Mouse (Mus musculus): ENCODE measurements around the gene Immp2l. TPM values are rescaled to one million over a fixed set of nuclear protein-coding genes. Genes with fewer than 3 reads are reported as not detected.

Gene Immp2l
- total and polyA plus RNA-seq, 3 experiments = 0.50 to 31.4 (median 7.9) TPM

- DNase-seq (ENCODE audit: low spot score) = no peak
- no peak overlapping the region for H3K4me3 ChIP-seq (ENCODE audit: low read depth, low read length)
- no peaks in the 10 kb centered on the region for H3K27me3 ChIP-seq (ENCODE audit: insufficient read depth, low read length)
- no peaks in the 10 kb centered on the region for H3K4me1 ChIP-seq (ENCODE audit: insufficient read depth, low read depth, low read length)
- peaks cover 3% of the 10 kb centered on the region for H3K36me3 ChIP-seq (replicated peaks)
- H3K9me3 ChIP-seq (replicated peaks) = 0 out of 2 replicates have a peak, but pooled peaks cover 7% of the 10 kb centered on the region
- ATAC-seq (ENCODE audit: extremely low read depth, insufficient number of reproducible peaks, low FRiP score, poor library complexity, severe bottlenecking) = no peak
- TF ChIP-seq TAL1 (conservative IDR thresholded peaks at IDR 0.05; ENCODE audit: low read depth, low read length) = no peak
- TF ChIP-seq POLR2AphosphoS5 (IDR thresholded peaks at IDR 0.05; ENCODE audit: insufficient replicate concordance, low read depth, low read length) = no peak
- TF ChIP-seq CTCF (IDR thresholded peaks at IDR 0.05; ENCODE audit: low read depth, low read length) = no peak
- TF ChIP-seq GATA1 (IDR thresholded peaks at IDR 0.05; ENCODE audit: borderline replicate concordance, low read length) = no peak
- no peak for TF ChIP-seq GATA2 (IDR thresholded peaks at IDR 0.05; ENCODE audit: borderline replicate concordance, low read depth, low read length)
These were observed 39.4 kb downstream of the Immp2l start for GRCm38 (mm10) chr12:41063281-41063680.

GRCm38 (mm10) chr12:41081843-41082242, 58.0 kb downstream of the Immp2l start:
- Histone ChIP-seq H3K36me3 (replicated peaks) (no peaks in the 10 kb centered on the region), H3K9me3 (replicated peaks) (no peaks in the 10 kb centered on the region), H3K4me3 (ENCODE audit: low read depth, low read length) (no peak overlapping the region), H3K27me3 (ENCODE audit: insufficient read depth, low read length) (no peaks in the 10 kb centered on the region), H3K4me1 (ENCODE audit: insufficient read depth, low read depth, low read length) (no peaks in the 10 kb centered on the region)
- TF ChIP-seq POLR2AphosphoS5 (IDR thresholded peaks at IDR 0.05; ENCODE audit: insufficient replicate concordance, low read depth, low read length) (no peak), TAL1 (conservative IDR thresholded peaks at IDR 0.05; ENCODE audit: low read depth, low read length) (no peak), GATA1 (IDR thresholded peaks at IDR 0.05; ENCODE audit: borderline replicate concordance, low read length) (no peak), GATA2 (IDR thresholded peaks at IDR 0.05; ENCODE audit: borderline replicate concordance, low read depth, low read length) (no peak)
- no peak for DNase-seq (ENCODE audit: low spot score)
- no peak for ATAC-seq (ENCODE audit: extremely low read depth, insufficient number of reproducible peaks, low FRiP score, poor library complexity, severe bottlenecking)

GRCm38 (mm10) chr12:41084370-41085089, 60.6 kb downstream of the Immp2l start:
- H3K4me3 ChIP-seq (ENCODE audit: low read depth, low read length) = no peak overlapping the region
- H3K36me3 ChIP-seq (replicated peaks) = no peaks in the 10 kb centered on the region
- DNase-seq (ENCODE audit: low spot score) (no peak), ATAC-seq (ENCODE audit: extremely low read depth, insufficient number of reproducible peaks, low FRiP score, poor library complexity, severe bottlenecking) (no peak)
- H3K4me1 ChIP-seq (ENCODE audit: insufficient read depth, low read depth, low read length) = no peaks in the 10 kb centered on the region
- no peaks in the 10 kb centered on the region for H3K9me3 ChIP-seq (replicated peaks)
- TF ChIP-seq GATA2 (IDR thresholded peaks at IDR 0.05; ENCODE audit: borderline replicate concordance, low read depth, low read length) (no peak), POLR2AphosphoS5 (IDR thresholded peaks at IDR 0.05; ENCODE audit: insufficient replicate concordance, low read depth, low read length) (no peak), TAL1 (conservative IDR thresholded peaks at IDR 0.05; ENCODE audit: low read depth, low read length) (no peak), GATA1 (IDR thresholded peaks at IDR 0.05; ENCODE audit: borderline replicate concordance, low read length) (no peak)
- H3K27me3 ChIP-seq (ENCODE audit: insufficient read depth, low read length) = no peaks in the 10 kb centered on the region

GRCm38 (mm10) chr12:41089931-41090366, 66.1 kb downstream of the Immp2l start:
- no peak for TF ChIP-seq CTCF (IDR thresholded peaks at IDR 0.05; ENCODE audit: low read depth, low read length)
- no peak for TF ChIP-seq TAL1 (conservative IDR thresholded peaks at IDR 0.05; ENCODE audit: low read depth, low read length)
- no peak for TF ChIP-seq POLR2AphosphoS5 (IDR thresholded peaks at IDR 0.05; ENCODE audit: insufficient replicate concordance, low read depth, low read length)
- no peak for TF ChIP-seq GATA1 (IDR thresholded peaks at IDR 0.05; ENCODE audit: borderline replicate concordance, low read length)
- no peak for TF ChIP-seq GATA2 (IDR thresholded peaks at IDR 0.05; ENCODE audit: borderline replicate concordance, low read depth, low read length)
- ATAC-seq (ENCODE audit: extremely low read depth, insufficient number of reproducible peaks, low FRiP score, poor library complexity, severe bottlenecking) (no peak), DNase-seq (ENCODE audit: low spot score) (no peak)
- H3K27me3 ChIP-seq (ENCODE audit: insufficient read depth, low read length) = no peaks in the 10 kb centered on the region
- H3K4me1 ChIP-seq (ENCODE audit: insufficient read depth, low read depth, low read length) = no peaks in the 10 kb centered on the region
- H3K4me3 ChIP-seq (ENCODE audit: low read depth, low read length) = no peak overlapping the region
- H3K9me3 ChIP-seq (replicated peaks) = no peaks in the 10 kb centered on the region
- no peaks in the 10 kb centered on the region for H3K36me3 ChIP-seq (replicated peaks)

GRCm38 (mm10) chr12:41090771-41091170, 66.9 kb downstream of the Immp2l start:
- no peak overlapping the region for H3K4me3 ChIP-seq (ENCODE audit: low read depth, low read length)
- TF ChIP-seq TAL1 (conservative IDR thresholded peaks at IDR 0.05; ENCODE audit: low read depth, low read length) (no peak), GATA2 (IDR thresholded peaks at IDR 0.05; ENCODE audit: borderline replicate concordance, low read depth, low read length) (no peak), GATA1 (IDR thresholded peaks at IDR 0.05; ENCODE audit: borderline replicate concordance, low read length) (no peak), CTCF (IDR thresholded peaks at IDR 0.05; ENCODE audit: low read depth, low read length) (no peak), POLR2AphosphoS5 (IDR thresholded peaks at IDR 0.05; ENCODE audit: insufficient replicate concordance, low read depth, low read length) (no peak)

GRCm38 (mm10) chr12:41091316-41091715, 67.4 kb downstream of the Immp2l start:
- ATAC-seq (ENCODE audit: extremely low read depth, insufficient number of reproducible peaks, low FRiP score, poor library complexity, severe bottlenecking) = no peak

More at GRCm38 (mm10) chr12:41090771-41091170, 66.9 kb downstream of the Immp2l start:
- Histone ChIP-seq H3K4me1 (ENCODE audit: insufficient read depth, low read depth, low read length) (no peaks in the 10 kb centered on the region), H3K9me3 (replicated peaks) (no peaks in the 10 kb centered on the region), H3K36me3 (replicated peaks) (no peaks in the 10 kb centered on the region), H3K27me3 (ENCODE audit: insufficient read depth, low read length) (no peaks in the 10 kb centered on the region)
- DNase-seq (ENCODE audit: low spot score) = no peak
- ATAC-seq (ENCODE audit: extremely low read depth, insufficient number of reproducible peaks, low FRiP score, poor library complexity, severe bottlenecking) = no peak

More at GRCm38 (mm10) chr12:41091316-41091715, 67.4 kb downstream of the Immp2l start:
- H3K27me3 ChIP-seq (ENCODE audit: insufficient read depth, low read length) = no peaks in the 10 kb centered on the region
- no peak for DNase-seq (ENCODE audit: low spot score)
- no peaks in the 10 kb centered on the region for H3K36me3 ChIP-seq (replicated peaks)
- no peaks in the 10 kb centered on the region for H3K9me3 ChIP-seq (replicated peaks)
- no peak overlapping the region for H3K4me3 ChIP-seq (ENCODE audit: low read depth, low read length)
- H3K4me1 ChIP-seq (ENCODE audit: insufficient read depth, low read depth, low read length) = no peaks in the 10 kb centered on the region
- TF ChIP-seq GATA1 (IDR thresholded peaks at IDR 0.05; ENCODE audit: borderline replicate concordance, low read length) = no peak
- TF ChIP-seq GATA2 (IDR thresholded peaks at IDR 0.05; ENCODE audit: borderline replicate concordance, low read depth, low read length) = no peak
- no peak for TF ChIP-seq CTCF (IDR thresholded peaks at IDR 0.05; ENCODE audit: low read depth, low read length)
- TF ChIP-seq TAL1 (conservative IDR thresholded peaks at IDR 0.05; ENCODE audit: low read depth, low read length) = no peak
- TF ChIP-seq POLR2AphosphoS5 (IDR thresholded peaks at IDR 0.05; ENCODE audit: insufficient replicate concordance, low read depth, low read length) = no peak
